Mouse (Mus musculus) frontal cortex, postnatal 10 days (tissue): ENCODE results near the gene Kdm4c.
"Not testable (repeated sequence)": the region's sequence is repeated elsewhere in the genome, so short reads cannot be mapped to it uniquely, and the experiment has no call there.

Experiments used
- DNase-seq, 2 experiments: peaks; one replicate each; pipeline ENCODE4 v3.0.0; 2022; ENCODE audit warnings: low spot score in 2 of 2, mixed read lengths in 1 of 2

Kdm4c gene

DNA sequence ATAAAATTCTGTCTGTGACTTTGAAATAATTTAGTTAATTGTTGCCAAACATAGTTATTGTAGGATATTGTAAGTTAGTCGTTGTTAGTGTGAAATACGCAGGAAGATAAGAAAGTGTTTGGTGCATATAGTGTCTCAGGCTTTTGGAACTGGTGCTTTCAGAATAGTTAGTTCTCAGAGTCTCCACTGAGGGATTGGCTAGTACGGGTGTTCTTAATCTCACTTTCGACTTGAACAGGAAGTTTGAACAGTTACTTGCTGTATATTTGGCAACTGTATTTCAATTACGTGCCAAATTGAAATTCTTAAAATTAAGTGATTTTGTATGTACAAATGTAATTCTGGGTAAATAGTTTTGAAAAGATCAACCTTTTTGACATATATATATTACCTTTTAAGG lies 68.8 kb downstream of the Kdm4c start:
- no peak for DNase-seq

DNA sequence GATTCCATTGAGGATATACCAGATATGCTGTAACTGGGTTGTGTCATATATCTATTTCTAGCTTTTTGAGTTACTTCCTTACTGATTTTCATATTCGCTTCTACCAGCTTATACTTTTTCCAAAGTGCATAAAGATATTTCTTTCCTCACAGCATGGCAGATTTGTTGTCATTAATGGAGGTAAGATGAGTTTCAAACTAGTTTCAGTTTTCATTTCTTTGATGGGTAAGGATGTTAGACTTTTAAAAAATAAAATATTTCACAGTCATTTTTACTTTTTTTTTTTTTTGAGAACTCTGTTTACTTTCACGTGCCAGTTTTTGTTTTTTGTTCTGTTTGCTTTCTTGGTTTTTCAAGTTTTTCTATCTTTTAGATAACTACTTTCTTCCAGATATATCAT lies 70.6 kb downstream of the Kdm4c start:
- DNase-seq: no peak

DNA sequence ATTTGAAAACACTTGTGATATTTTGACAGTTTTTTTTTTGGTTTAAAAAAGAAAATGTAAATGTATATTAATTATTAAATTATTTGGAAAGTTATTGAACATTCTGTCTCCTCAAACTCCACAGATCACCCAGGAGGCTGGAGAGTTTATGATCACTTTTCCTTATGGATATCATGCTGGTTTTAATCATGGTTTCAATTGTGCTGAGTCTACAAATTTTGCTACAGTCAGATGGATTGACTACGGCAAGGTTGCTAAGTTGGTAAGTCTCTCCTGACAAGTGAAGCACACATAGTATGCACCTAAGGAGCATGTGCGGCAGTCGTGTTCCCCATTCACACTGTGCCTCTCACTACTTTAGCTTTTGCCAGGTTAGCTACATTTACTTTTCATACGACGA lies 73.1 kb downstream of the Kdm4c start:
- DNase-seq: no peak

DNA sequence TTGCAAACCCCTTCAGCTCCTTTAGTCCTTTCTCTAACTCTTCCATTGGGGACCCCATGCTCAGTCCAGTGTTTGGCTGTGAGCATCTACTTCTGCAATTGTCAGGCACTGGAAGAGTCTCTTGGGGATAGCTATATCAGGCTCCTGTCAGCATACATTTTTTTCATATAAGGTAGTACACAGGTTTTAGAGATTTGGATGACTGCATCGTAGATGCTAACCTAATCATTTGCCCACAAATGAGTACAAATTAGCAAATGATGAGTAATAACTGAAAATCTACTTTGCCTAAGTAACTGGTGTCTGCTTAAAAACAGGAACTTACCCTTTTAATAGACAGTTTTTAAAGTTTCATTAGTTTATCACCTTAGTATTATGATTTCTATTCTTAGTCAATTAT lies 77.0 kb downstream of the Kdm4c start:
- DNase-seq: no peak

DNA sequence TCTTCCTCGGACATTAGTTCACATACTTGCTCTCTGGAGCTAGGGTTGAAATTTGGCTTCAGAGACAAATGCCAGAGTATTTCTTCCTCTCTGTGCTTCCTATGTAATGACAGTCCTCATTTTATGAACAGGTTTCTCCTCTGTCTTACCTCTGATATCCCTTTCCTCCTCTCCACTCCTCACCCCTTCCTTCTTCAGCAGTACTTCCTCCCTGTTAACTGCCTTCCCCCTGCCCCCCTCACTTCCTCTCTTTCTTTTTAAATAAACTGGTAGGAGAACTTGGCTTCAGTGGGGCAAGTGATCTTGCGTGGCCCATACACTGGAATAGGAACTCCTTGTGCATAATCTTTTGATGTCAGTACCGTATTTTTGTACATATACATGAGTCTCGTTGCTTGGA lies 115.2 kb downstream of the Kdm4c start:
- no peak for DNase-seq

DNA sequence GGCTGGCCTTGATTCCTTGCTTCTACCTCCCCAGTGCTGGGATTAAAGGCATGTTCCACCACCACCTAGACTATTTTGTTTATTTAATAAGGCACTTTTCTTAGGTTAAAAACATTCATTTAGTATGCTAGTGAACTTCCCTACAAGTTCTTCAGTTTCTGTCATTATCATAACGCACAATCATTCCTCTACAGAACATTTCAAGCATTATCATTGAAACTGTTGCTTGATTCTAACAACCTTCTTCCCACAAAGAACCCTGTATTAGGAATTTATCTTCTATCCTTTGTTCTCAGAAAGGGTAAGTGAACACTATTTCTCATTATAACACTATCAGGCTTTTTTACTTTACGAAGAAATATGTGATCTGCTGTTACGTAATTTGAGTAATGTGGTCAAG lies 118.0 kb downstream of the Kdm4c start:
- no peak for DNase-seq

DNA sequence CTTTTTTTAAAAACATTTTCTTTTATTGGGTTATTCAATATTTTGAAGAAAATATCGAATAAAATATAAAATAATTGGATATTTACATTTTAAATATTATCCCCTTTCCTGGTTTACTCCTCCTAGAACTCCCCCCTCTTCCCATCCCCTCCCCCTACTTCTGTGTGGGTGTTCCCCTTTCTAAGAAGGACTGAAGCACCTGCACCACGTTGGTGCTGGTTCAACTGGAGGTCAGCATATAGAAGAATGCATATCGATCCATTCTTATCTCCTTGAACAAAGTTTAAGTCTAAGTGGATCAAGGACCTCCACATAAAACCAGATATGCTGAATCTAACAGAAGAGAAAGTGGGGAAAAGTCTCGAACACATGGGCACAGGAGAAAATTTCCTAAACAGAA lies 144.3 kb downstream of the Kdm4c start:
- DNase-seq: no peak

DNA sequence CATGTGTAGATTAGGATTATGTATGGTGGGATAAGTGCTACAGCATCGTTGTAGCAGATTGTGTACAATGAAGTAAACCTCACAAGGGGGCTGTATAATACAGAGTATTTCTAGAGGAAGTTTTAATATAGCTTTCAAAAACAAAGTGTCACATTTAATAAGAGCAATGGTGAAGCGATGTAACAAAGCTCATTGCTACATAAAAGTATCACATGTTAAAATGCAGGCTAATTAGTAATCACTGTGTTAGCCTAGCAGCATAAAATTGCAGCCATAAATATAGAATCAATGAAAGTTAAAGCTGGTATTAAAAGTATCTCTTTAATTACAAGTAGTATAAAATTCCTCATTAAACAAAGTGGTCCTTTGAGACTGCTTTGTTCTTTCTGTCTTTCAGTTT lies 150.9 kb downstream of the Kdm4c start:
- no peak for DNase-seq

DNA sequence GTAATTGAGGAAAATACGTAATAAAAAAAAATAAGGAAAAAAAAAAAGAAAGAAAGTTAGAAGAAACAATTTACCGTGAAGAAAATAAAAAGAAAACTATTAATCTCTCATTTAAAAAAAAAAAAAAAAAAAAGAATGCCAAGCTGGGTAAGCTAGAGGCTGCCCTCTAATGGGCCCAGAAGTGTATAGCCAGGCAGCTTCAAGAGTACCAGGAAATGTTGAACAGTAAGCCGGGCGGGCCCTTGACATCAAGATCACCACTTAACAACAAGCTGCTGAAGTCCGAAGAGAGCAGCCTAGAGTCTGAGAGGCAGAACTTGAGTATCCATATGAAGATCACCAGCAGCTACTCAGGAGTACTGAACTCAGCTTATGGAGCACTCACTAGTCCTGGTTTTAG lies 154.3 kb downstream of the Kdm4c start:
- no peak for DNase-seq

DNA sequence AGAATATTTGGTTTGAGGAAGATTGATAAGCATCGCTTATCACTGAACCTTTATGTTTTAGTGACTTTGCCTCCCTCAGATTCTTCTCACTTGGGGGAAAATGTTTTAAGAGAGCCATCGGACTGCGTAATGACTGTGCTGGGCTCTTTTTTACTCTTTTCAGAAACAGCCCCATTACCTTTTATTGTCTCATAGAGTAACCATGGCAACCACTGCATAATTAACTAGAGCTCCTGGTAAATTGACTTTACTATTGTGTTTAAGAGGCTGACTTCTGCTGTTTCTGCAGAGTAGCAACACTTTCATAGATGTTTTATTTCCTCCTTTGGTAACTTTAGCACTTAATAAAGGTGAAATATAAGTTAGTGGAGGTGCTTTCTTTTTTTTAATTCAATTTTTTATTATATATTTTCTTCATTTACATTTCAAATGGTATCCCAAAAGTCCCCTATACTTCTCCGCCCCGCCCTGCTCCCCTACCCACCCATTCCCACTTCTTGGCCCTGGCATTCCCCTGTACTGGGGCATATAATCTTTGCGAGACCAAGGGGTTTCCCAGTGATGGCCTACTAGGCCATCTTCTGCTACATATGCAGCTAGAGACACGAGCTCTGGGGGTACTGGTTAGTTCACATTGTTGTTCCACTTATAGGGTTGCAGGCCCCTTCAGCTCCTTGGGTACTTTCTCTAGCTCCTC lies 159.5 kb downstream of the Kdm4c start:
- DNase-seq: not testable (repeated sequence)

DNA sequence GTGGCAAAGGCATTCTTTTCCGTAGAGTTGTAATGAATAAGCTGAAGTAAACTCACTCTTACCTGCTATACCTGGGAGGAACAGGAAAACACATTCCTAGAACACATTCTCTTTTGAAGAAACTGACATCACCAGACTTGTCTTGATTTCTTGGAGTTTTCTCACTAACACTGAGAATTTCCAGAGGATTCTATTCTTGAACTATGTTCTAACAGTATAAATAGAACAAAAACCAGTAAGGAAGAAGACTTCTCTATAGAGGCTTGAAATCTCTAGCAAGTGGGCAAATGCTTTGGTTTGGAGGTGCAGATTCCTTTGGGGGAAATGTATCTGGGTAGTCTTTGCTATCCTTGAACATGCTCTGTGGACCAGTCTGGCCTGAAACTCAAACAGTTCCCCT lies 166.4 kb downstream of the Kdm4c start:
- DNase-seq: no peak

DNA sequence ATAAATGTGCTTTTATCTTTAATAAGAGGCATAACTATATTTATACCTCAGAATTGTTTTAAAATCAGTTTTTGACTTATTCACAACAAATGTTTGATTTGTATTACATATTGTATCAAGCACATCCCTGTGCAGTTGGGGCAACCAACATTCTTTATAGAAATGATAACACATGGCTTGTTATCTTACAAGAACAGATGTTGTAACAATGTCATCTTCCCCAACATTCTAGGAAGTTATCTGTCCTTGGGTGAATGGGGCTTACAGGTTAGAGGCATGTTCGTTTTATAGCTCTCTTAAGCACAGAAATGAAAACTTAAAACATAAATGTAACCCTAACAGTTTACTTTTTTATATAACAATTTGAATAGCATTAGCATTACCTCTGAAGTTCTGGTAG lies 177.5 kb downstream of the Kdm4c start:
- DNase-seq: no peak
